Mouse (Mus musculus) thymus, postnatal 10 days (tissue): ENCODE results near the gene Asf1b.

Experiments used
- DNase-seq, 2 experiments: peaks; one replicate each; pipeline ENCODE4 v3.0.0; 2021; ENCODE audit warnings: low spot score in 2 of 2

Gene Asf1b

GRCm38 (mm10) chr8:84019738-84020137, 64.4 kb downstream of the Asf1b start:
- DNase-seq = no peak
